Mouse (Mus musculus): Measurements from ENCODE around the gene Fam122c. TPM values are rescaled to one million over a fixed set of nuclear protein-coding genes. Genes with fewer than 3 reads are reported as not detected.
"Not testable (repeated sequence)": the region's sequence is repeated elsewhere in the genome, so short reads cannot be mapped to it uniquely, and the experiment has no call there.

Gene Fam122c
- polyA plus RNA-seq, 1 experiment from 2014 or later, result not detected

- Histone ChIP-seq H3K36me3 (ENCODE audit: control insufficient read depth, insufficient read depth, low read length) (no peaks in the 10 kb centered on the region), H3K9me3 (ENCODE audit: control insufficient read depth, low read length) (no peaks in the 10 kb centered on the region), H3K4me3 (ENCODE audit: low read depth, low read length) (peak overlapping the region; percentile 63), H3K9ac (ENCODE audit: low read depth, low read length) (peak overlapping the region; percentile 55), H3K27me3 (replicated peaks; ENCODE audit: control insufficient read depth, insufficient read depth, low read length) (no peaks in the 10 kb centered on the region), H3K4me1 (replicated peaks; ENCODE audit: control insufficient read depth, insufficient read depth, low read length) (no peaks in the 10 kb centered on the region; the same call in 1 of the 2 replicates), H3K27ac (ENCODE audit: low read depth, low read length) (no peak overlapping the region), H3K4me2 (peak overlapping the region; percentile 72)
- DNase-seq (ENCODE audit: low spot score) (peak; percentile 69), ATAC-seq (replicated peaks; ENCODE audit: low FRiP score) (peak; percentile 86)
- 24% methylated on average over 10 of the region's 10 CpGs for whole genome bisulfite sequencing
Measured at GRCm38 (mm10) chrX:53268856-53269255, 4.4 kb upstream of the Fam122c start.

GRCm38 (mm10) chrX:53269289-53270062 is 3.7 kb upstream of the Fam122c start, which contains the start of gene Fam122b:
Fam122b (minus strand) TSS chrX:53269805.
- Histone ChIP-seq H3K4me2 (peak within 1 kb of the TSS; percentile 72), H3K27me3 (replicated peaks; ENCODE audit: control insufficient read depth, insufficient read depth, low read length) (no peaks in the 10 kb centered on the region), H3K9me3 (ENCODE audit: control insufficient read depth, low read length) (no peaks in the 10 kb centered on the region), H3K4me3 (ENCODE audit: low read depth, low read length) (peak within 1 kb of the TSS; percentile 63), H3K36me3 (ENCODE audit: control insufficient read depth, insufficient read depth, low read length) (no peaks in the 10 kb centered on the region), H3K4me1 (replicated peaks; ENCODE audit: control insufficient read depth, insufficient read depth, low read length) (no peaks in the 10 kb centered on the region; the same call in 1 of the 2 replicates), H3K9ac (ENCODE audit: low read depth, low read length) (peak within 1 kb of the TSS; percentile 75), H3K27ac (ENCODE audit: low read depth, low read length) (peak within 1 kb of the TSS; percentile 75)
- 14% methylated on average over 40 of the region's 40 CpGs for WGBS
- peak; percentile 87 for ATAC-seq (replicated peaks; ENCODE audit: low FRiP score)
- peak; percentile 78 for DNase-seq (ENCODE audit: low spot score)

- 24% methylated on average over 10 of the region's 10 CpGs for WGBS
- ATAC-seq (replicated peaks; ENCODE audit: low FRiP score) (no peak; the same call in 1 of the 2 replicates), DNase-seq (ENCODE audit: low spot score) (no peak)
- Histone ChIP-seq H3K27ac (ENCODE audit: low read depth, low read length) (no peak overlapping the region), H3K4me1 (replicated peaks; ENCODE audit: control insufficient read depth, insufficient read depth, low read length) (no peaks in the 10 kb centered on the region; the same call in 1 of the 2 replicates), H3K4me3 (ENCODE audit: low read depth, low read length) (peak overlapping the region; percentile 16), H3K9me3 (ENCODE audit: control insufficient read depth, low read length) (no peaks in the 10 kb centered on the region), H3K27me3 (replicated peaks; ENCODE audit: control insufficient read depth, insufficient read depth, low read length) (no peaks in the 10 kb centered on the region), H3K9ac (ENCODE audit: low read depth, low read length) (0 out of 2 replicates have a peak overlapping the region, but pooled peaks have one; percentile 4), H3K36me3 (ENCODE audit: control insufficient read depth, insufficient read depth, low read length) (no peaks in the 10 kb centered on the region), H3K4me2 (peak overlapping the region; percentile 48)
Measured at GRCm38 (mm10) chrX:53270063-53270432, 3.2 kb upstream of the Fam122c start.

GRCm38 (mm10) chrX:53271628-53272027 is 1.6 kb upstream of the Fam122c start:
- ATAC-seq (replicated peaks; ENCODE audit: low FRiP score); DNase-seq (ENCODE audit: low spot score); H3K27ac ChIP-seq (ENCODE audit: low read depth, low read length); H3K9ac ChIP-seq (ENCODE audit: low read depth, low read length); H3K4me3 ChIP-seq (ENCODE audit: low read depth, low read length); H3K4me1 ChIP-seq (replicated peaks; ENCODE audit: control insufficient read depth, insufficient read depth, low read length); H3K27me3 ChIP-seq (replicated peaks; ENCODE audit: control insufficient read depth, insufficient read depth, low read length); H3K36me3 ChIP-seq (ENCODE audit: control insufficient read depth, insufficient read depth, low read length); H3K9me3 ChIP-seq (ENCODE audit: control insufficient read depth, low read length); H3K4me2 ChIP-seq: not testable (repeated sequence)
- WGBS, result 77% methylated on average over 3 of the region's 3 CpGs

GRCm38 (mm10) chrX:53287924-53288323 is 14.7 kb downstream of the Fam122c start:
- H3K27ac ChIP-seq (ENCODE audit: low read depth, low read length), result no peak overlapping the region
- ATAC-seq (replicated peaks; ENCODE audit: low FRiP score) (no peak), DNase-seq (ENCODE audit: low spot score) (no peak)
- H3K4me2 ChIP-seq, result no peak overlapping the region
- no peaks in the 10 kb centered on the region for H3K9me3 ChIP-seq (ENCODE audit: control insufficient read depth, low read length)
- no peaks in the 10 kb centered on the region for H3K27me3 ChIP-seq (replicated peaks; ENCODE audit: control insufficient read depth, insufficient read depth, low read length)
- H3K4me3 ChIP-seq (ENCODE audit: low read depth, low read length), result no peak overlapping the region
- no peaks in the 10 kb centered on the region for H3K36me3 ChIP-seq (ENCODE audit: control insufficient read depth, insufficient read depth, low read length)
- no peaks in the 10 kb centered on the region for H3K4me1 ChIP-seq (replicated peaks; ENCODE audit: control insufficient read depth, insufficient read depth, low read length)
- WGBS, result 77% methylated on average over 5 of the region's 5 CpGs
- H3K9ac ChIP-seq (ENCODE audit: low read depth, low read length), result no peak overlapping the region

- DNase-seq (ENCODE audit: low spot score), result no peak
- H3K4me3 ChIP-seq (ENCODE audit: low read depth, low read length), result no peak overlapping the region
- no peak overlapping the region for H3K4me2 ChIP-seq
- 36% methylated on average over 2 of the region's 2 CpGs for WGBS
- ATAC-seq (replicated peaks; ENCODE audit: low FRiP score), result no peak
- no peak overlapping the region for H3K9ac ChIP-seq (ENCODE audit: low read depth, low read length)
- no peak overlapping the region for H3K27ac ChIP-seq (ENCODE audit: low read depth, low read length)
- H3K4me1 ChIP-seq (replicated peaks; ENCODE audit: control insufficient read depth, insufficient read depth, low read length), result no peaks in the 10 kb centered on the region
- no peaks in the 10 kb centered on the region for H3K9me3 ChIP-seq (ENCODE audit: control insufficient read depth, low read length)
- no peaks in the 10 kb centered on the region for H3K27me3 ChIP-seq (replicated peaks; ENCODE audit: control insufficient read depth, insufficient read depth, low read length)
- H3K36me3 ChIP-seq (ENCODE audit: control insufficient read depth, insufficient read depth, low read length), result no peaks in the 10 kb centered on the region
Measured at GRCm38 (mm10) chrX:53320564-53320963, 47.3 kb downstream of the Fam122c start.

- no peak for DNase-seq (ENCODE audit: low spot score)
- Histone ChIP-seq H3K9ac (ENCODE audit: low read depth, low read length) (no peak overlapping the region), H3K27ac (ENCODE audit: low read depth, low read length) (no peak overlapping the region), H3K27me3 (replicated peaks; ENCODE audit: control insufficient read depth, insufficient read depth, low read length) (no peaks in the 10 kb centered on the region), H3K9me3 (ENCODE audit: control insufficient read depth, low read length) (no peaks in the 10 kb centered on the region), H3K4me2 (no peak overlapping the region), H3K36me3 (ENCODE audit: control insufficient read depth, insufficient read depth, low read length) (no peaks in the 10 kb centered on the region), H3K4me1 (replicated peaks; ENCODE audit: control insufficient read depth, insufficient read depth, low read length) (no peaks in the 10 kb centered on the region), H3K4me3 (ENCODE audit: low read depth, low read length) (no peak overlapping the region)
- WGBS, result 73% methylated on average over 4 of the region's 4 CpGs
- ATAC-seq (replicated peaks; ENCODE audit: low FRiP score), result no peak
Measured at GRCm38 (mm10) chrX:53321111-53321510, 47.9 kb downstream of the Fam122c start.

GRCm38 (mm10) chrX:53330396-53330795 is 57.2 kb downstream of the Fam122c start:
- H3K36me3 ChIP-seq (ENCODE audit: control insufficient read depth, insufficient read depth, low read length), result no peaks in the 10 kb centered on the region
- H3K4me1 ChIP-seq (replicated peaks; ENCODE audit: control insufficient read depth, insufficient read depth, low read length), result no peaks in the 10 kb centered on the region
- H3K9ac ChIP-seq (ENCODE audit: low read depth, low read length), result no peak overlapping the region
- no peak overlapping the region for H3K4me3 ChIP-seq (ENCODE audit: low read depth, low read length)
- no peak for DNase-seq (ENCODE audit: low spot score)
- 75% methylated on average over 4 of the region's 4 CpGs for WGBS
- no peaks in the 10 kb centered on the region for H3K27me3 ChIP-seq (replicated peaks; ENCODE audit: control insufficient read depth, insufficient read depth, low read length)
- no peaks in the 10 kb centered on the region for H3K9me3 ChIP-seq (ENCODE audit: control insufficient read depth, low read length)
- no peak overlapping the region for H3K4me2 ChIP-seq
- H3K27ac ChIP-seq (ENCODE audit: low read depth, low read length), result no peak overlapping the region
- ATAC-seq (replicated peaks; ENCODE audit: low FRiP score), result no peak

- no peaks in the 10 kb centered on the region for H3K36me3 ChIP-seq (ENCODE audit: control insufficient read depth, insufficient read depth, low read length)
- no peaks in the 10 kb centered on the region for H3K4me1 ChIP-seq (replicated peaks; ENCODE audit: control insufficient read depth, insufficient read depth, low read length)
- DNase-seq (ENCODE audit: low spot score) (no peak), ATAC-seq (replicated peaks; ENCODE audit: low FRiP score) (no peak)
- H3K4me3 ChIP-seq (ENCODE audit: low read depth, low read length), result no peak overlapping the region
- H3K27ac ChIP-seq (ENCODE audit: low read depth, low read length), result no peak overlapping the region
- no peak overlapping the region for H3K9ac ChIP-seq (ENCODE audit: low read depth, low read length)
- H3K4me2 ChIP-seq, result no peak overlapping the region
- no peaks in the 10 kb centered on the region for H3K9me3 ChIP-seq (ENCODE audit: control insufficient read depth, low read length)
- H3K27me3 ChIP-seq (replicated peaks; ENCODE audit: control insufficient read depth, insufficient read depth, low read length), result no peaks in the 10 kb centered on the region
Measured at GRCm38 (mm10) chrX:53337355-53337754, 64.1 kb downstream of the Fam122c start.
